Mouse (Mus musculus) stomach, postnatal 0 days (tissue): ENCODE results near the gene Kbtbd7. TPM values are rescaled to one million over a fixed set of nuclear protein-coding genes. Genes with fewer than 3 reads are reported as not detected.

ENCODE experiments used
- ATAC-seq: fragments of 200-750 bp; cut with Nextera tagmentation; 2 replicates; pipeline ENCODE4 v1.8.0; 2017; ENCODE audit not compliant: low FRiP score, low TSS enrichment
- DNase-seq: peaks from one replicate; pipeline ENCODE4 v3.0.0-alpha.2; 2016; ENCODE audit warnings: low spot score
- H3K27ac ChIP-seq: fragments of 300-500 bp; sonication (generic); replicated peaks from 2 replicates; pipeline ENCODE4 v1.5.1; 2014; ENCODE audit warnings: mild to moderate bottlenecking, control low read depth
- H3K27me3 ChIP-seq: fragments of 300-500 bp; sonication (generic); 2 replicates; pipeline ENCODE4 v1.6.1; 2014; ENCODE audit warnings: low read length; ENCODE audit not compliant: control insufficient read depth, insufficient read depth
- H3K36me3 ChIP-seq: fragments of 300-500 bp; sonication (generic); 2 replicates; pipeline ENCODE4 v1.6.1; 2014; ENCODE audit warnings: low read length, mixed read lengths; ENCODE audit not compliant: control insufficient read depth, insufficient read depth
- H3K4me1 ChIP-seq: fragments of 300-500 bp; sonication (generic); replicated peaks from 2 replicates; pipeline ENCODE4 v1.6.1; 2014; ENCODE audit warnings: antibody characterized with exemption; ENCODE audit not compliant: control insufficient read depth, insufficient read depth
- H3K4me2 ChIP-seq: fragments of 300-500 bp; sonication (generic); replicated peaks from 2 replicates; pipeline ENCODE4 v1.6.1; 2014; ENCODE audit warnings: low read depth, mild to moderate bottlenecking, control low read depth, moderate library complexity
- H3K4me3 ChIP-seq: fragments of 300-500 bp; sonication (generic); 2 replicates; pipeline ENCODE4 v1.5.1; 2014; ENCODE audit warnings: low read depth, low read length, control low read depth
- H3K9ac ChIP-seq: fragments of 300-500 bp; sonication (generic); 2 replicates; pipeline ENCODE4 v1.6.1; 2014; ENCODE audit warnings: mild to moderate bottlenecking, low read length, control low read depth, mixed read lengths
- H3K9me3 ChIP-seq: fragments of 300-500 bp; sonication (generic); 2 replicates; pipeline ENCODE4 v1.6.1; 2016; ENCODE audit warnings: low read length; ENCODE audit not compliant: control insufficient read depth
- CTCF ChIP-seq: IDR thresholded peaks from 2 replicates; pipeline ENCODE4 v1.5.1; 2016; ENCODE audit warnings: antibody characterized with exemption, low read depth, mild to moderate bottlenecking, moderate library complexity
- EP300 ChIP-seq: optimal IDR thresholded peaks from 2 replicates; pipeline ENCODE3; 2016; ENCODE audit warnings: antibody characterized with exemption
- WGBS: fragments of 180-500 bp; shearing (Covaris S2); extraction: QIAGEN DNeasy Blood & Tissue Kit; methylation state at CpG from one replicate; pipeline ENCODE4 v1.1.7; 2014; 5-methylcytosine and 5-hydroxymethylcytosine counted together
- polyA plus RNA-seq: library from polyadenylated mRNA; unstranded; fragments of >200 nt; fragmentation: Nextera tagmentation; extraction: Ambion mirVana; gene quantifications from 2 replicates; pipeline ENCODE4 v1.2.1, GENCODE M21; 2015

Kbtbd7 gene
- polyA plus RNA-seq: 5.1 TPM in 2 replicates

DNA sequence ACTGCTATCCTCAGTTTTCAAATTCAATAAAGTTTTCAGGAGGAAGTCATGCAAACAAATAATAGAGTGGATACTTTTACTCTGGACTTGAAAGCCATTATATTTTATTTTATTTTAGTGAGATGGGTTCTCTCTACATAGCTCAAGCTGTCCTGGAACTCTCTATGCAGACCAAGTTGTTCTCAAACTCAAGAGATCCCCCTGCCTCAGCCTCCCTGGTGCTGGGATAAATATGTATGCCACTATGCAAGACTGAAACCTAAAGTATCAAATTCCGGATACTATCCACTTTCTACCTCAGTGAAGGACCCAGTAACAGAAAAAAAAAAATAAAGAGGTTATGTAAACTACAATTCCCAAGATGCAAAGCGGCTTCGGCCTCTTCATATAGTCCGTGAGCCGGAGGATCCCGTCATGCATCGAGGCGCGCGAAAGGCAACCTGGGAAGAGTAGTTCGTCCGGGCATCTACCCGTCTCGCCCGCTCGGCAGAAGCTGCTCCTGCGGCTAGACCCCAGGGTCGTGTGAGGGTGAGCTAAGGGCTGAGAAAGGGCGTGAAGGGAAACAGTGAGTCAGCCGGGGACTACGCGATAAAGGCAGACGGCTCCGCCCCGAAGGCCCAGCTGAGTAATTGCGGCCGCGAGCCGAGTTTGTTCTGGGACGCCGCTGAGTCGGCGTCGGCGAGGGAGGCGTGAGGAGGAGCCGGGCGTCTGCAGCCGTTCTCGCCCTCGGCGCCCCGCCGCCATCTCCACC lies at the start of gene Kbtbd7:
Kbtbd7 (plus strand) TSS at position 533 of the 751 bp plus-strand sequence.
- TF ChIP-seq CTCF: no peak
- TF ChIP-seq EP300: no peak

DNA sequence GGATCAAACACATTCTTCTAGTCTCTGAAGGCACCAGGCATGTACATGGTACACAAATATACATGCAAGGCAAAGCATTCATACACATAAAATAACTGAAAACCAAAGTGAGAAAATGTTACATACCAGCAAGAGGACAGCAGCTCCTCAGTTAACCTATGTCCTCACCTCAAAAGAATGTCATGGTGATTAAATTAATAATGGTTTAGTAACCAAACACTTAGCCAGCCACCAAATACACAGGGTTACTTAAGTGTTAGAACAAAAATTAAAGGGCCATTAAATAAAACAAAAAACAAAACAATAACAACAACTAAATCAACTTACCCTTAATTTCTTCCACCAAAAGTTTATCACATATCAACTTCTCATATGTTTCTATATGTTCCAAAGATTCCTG lies 49.3 kb upstream of the Kbtbd7 start:
- no peak overlapping the region for H3K9ac ChIP-seq
- H3K4me2 ChIP-seq: no peak overlapping the region
- no peak for DNase-seq
- H3K36me3 ChIP-seq: peaks cover 7% of the 10 kb centered on the region; the same call in 1 of the 2 replicates
- H3K4me1 ChIP-seq: no peaks in the 10 kb centered on the region
- no peak for TF ChIP-seq EP300
- no peak for TF ChIP-seq CTCF
- no peak overlapping the region for H3K4me3 ChIP-seq
- ATAC-seq: no peak
- H3K27ac ChIP-seq: no peak overlapping the region
- H3K27me3 ChIP-seq: no peaks in the 10 kb centered on the region
- no peaks in the 10 kb centered on the region for H3K9me3 ChIP-seq

More for the DNA sequence above, at the start of gene Kbtbd7:
- H3K4me1 ChIP-seq: no peaks in the 10 kb centered on the region
- H3K4me2 ChIP-seq: peak within 1 kb of the TSS; percentile 47
- peak within 1 kb of the TSS; percentile 78 for H3K27ac ChIP-seq
- WGBS: 1% methylated on average over 44 of the region's 44 CpGs
- no peaks in the 10 kb centered on the region for H3K36me3 ChIP-seq
- ATAC-seq (peak; percentile 100), DNase-seq (peak; percentile 97)
- H3K4me3 ChIP-seq: peak within 1 kb of the TSS; percentile 32
- no peaks in the 10 kb centered on the region for H3K27me3 ChIP-seq
- H3K9ac ChIP-seq: peak within 1 kb of the TSS; percentile 41
- H3K9me3 ChIP-seq: no peaks in the 10 kb centered on the region; the same call in 1 of the 2 replicates

DNA sequence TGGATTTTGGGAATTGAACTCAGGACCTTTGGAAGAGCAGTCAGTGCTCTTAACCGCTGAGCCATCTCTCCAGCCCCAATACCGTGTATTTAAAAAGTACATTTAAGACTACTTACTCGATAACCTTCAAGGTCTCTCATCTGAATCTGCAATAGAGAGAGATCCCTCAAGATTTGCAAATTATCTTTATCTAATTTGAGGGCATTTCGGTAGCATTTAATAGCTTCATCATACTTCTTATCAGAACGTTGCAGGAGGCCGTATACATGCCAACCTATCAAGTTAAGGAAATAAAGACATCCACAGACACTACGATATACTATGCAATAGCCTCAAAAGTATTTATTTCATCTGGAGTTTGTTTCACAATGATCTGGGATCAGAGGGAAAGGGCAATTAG lies 43.2 kb upstream of the Kbtbd7 start:
- WGBS: 91% methylated on average over 7 of the region's 7 CpGs
- Histone ChIP-seq H3K4me3 (no peak overlapping the region), H3K9me3 (no peaks in the 10 kb centered on the region), H3K4me2 (no peak overlapping the region), H3K27me3 (no peaks in the 10 kb centered on the region), H3K36me3 (peaks cover 4% of the 10 kb centered on the region; the same call in 1 of the 2 replicates), H3K27ac (no peak overlapping the region), H3K9ac (no peak overlapping the region), H3K4me1 (no peaks in the 10 kb centered on the region)
- ATAC-seq: no peak
- TF ChIP-seq CTCF (no peak), EP300 (no peak)
- DNase-seq: no peak

DNA sequence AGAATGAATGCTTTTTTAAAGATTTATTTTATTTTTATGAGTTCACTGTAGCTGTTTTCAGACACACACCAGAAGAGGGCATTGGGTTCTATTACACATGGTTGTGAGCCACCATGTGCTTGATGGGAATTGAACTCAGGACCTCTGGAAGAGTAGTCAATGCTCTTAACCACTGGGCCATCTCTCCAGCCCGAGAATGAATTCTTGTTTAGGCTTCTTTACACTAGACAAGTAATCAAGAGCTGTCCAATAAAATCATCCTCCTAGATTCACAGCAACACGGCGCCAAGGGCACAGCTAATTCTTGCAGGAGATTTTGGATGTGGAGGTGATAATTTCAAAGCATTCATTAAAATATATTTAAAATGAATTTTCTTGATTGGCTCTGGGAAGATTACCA lies 38.0 kb upstream of the Kbtbd7 start:
- DNase-seq: no peak
- TF ChIP-seq EP300: no peak
- H3K9ac ChIP-seq: no peak overlapping the region
- H3K27ac ChIP-seq: no peak overlapping the region
- H3K27me3 ChIP-seq: no peaks in the 10 kb centered on the region
- no peak for ATAC-seq
- no peak overlapping the region for H3K4me2 ChIP-seq
- 91% methylated on average over 3 of the region's 3 CpGs for WGBS
- H3K36me3 ChIP-seq: no peaks in the 10 kb centered on the region
- H3K4me3 ChIP-seq: no peak overlapping the region
- no peaks in the 10 kb centered on the region for H3K4me1 ChIP-seq
- no peaks in the 10 kb centered on the region for H3K9me3 ChIP-seq

DNA sequence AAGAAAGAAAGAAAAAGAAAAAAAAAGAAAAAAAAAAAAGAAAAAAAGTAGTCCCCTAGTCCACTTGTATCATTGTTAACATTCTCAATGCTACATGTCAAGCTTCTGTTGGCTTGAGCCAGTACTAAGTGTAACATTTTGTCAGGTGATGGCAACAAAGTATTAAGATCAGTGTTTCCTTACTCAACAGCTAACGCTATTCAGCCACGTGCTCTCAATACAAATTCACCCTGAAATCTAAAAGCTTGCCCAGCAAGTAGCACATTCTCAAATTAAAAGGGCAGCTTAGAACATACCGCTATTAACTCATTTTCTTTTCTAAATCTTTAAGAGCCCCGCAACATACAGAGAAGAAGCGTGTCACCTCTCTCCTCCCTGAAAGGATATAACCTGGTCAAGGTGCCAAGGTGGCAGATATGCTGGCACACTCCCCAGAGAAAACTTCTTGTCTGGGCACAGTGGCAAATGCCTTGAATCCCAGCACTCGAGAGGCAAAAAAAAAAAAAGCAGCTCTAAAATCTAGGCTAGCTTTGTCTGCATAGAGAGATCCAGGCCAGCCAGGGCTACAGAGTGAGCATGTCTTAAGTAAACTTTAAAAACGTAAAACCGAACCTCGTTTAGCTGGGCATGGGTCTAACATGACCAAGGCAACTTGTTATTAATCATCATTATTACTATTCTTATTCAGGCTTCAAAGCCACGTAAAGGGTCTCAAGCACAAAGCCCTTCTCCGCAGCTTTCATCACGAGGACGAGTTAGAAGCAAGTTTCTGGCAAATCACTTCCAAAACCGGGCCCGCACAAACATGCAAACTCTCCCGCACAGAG lies 36.7 kb upstream of the Kbtbd7 start:
- no peaks in the 10 kb centered on the region for H3K9me3 ChIP-seq
- no peaks in the 10 kb centered on the region for H3K4me1 ChIP-seq
- no peak for ATAC-seq
- peak overlapping the region; percentile 76 for H3K4me2 ChIP-seq
- whole genome bisulfite sequencing: under 1% methylated on average over 16 of the region's 16 CpGs
- no peak for TF ChIP-seq EP300
- TF ChIP-seq CTCF: no peak
- DNase-seq: peak; percentile 16
- no peaks in the 10 kb centered on the region for H3K36me3 ChIP-seq
- no peaks in the 10 kb centered on the region for H3K27me3 ChIP-seq
- peak overlapping the region; percentile 82 for H3K9ac ChIP-seq
- H3K27ac ChIP-seq: peak overlapping the region; percentile 94
- H3K4me3 ChIP-seq: peak overlapping the region; percentile 85
